Mouse (Mus musculus) layer of hippocampus, postnatal 36 days (tissue): ENCODE data around the gene Tmc3. TPM values are rescaled to one million over a fixed set of nuclear protein-coding genes. Genes with fewer than 3 reads are reported as not detected.

Source experiments
- DNase-seq, 2 experiments: peaks; one replicate each; pipeline ENCODE4 v3.0.0; 2022
- total RNA-seq, 2 experiments: library from RNA; stranded (reverse); gene quantifications; 2 replicates each; pipeline ENCODE4 v1.2.3; 2021

The Tmc3 gene
- under 1 TPM; 0.22 to 0.23 TPM for total RNA-seq

DNA sequence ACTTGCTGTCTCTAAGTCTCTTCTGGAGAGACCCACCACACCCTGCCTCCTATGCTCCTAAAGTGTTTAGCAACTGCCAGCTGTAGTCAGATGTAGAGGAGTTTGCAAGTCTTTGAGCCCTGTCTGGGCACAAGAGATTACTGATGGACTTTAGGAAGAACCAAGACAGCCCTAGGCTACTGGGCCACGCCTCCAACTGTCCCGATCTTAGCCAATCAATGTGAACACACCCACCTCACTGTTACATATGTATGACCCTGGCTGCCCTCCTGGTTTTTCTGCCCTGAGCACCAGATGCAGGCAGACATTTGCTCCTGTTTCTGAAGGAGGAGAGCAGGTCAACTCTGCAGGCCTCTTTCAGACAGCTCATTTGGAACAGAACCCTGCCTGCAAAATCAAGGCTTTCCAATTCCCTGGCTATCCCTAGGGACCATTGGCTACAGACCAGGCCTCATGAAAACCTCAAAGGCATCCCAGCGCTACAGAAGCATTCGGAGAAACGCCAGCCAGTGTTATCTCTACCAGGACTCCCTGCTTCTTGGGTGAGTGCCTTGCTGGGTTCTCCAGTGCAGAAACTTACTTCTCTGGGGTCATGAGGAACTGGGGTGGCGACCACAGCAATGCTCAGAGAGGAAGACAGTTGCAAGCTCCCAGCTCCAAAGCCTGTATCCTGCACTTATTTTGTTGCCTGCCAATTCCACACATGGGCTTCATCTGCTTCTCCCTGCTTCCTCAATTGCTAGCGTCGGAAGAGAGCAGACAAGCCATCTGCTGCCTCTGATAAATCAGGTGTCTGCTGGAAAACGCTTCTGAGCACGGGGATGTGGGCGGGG, at the start of gene Tmc3:
Gene Tmc3 (plus strand): TSS at position 289 of the 833 bp plus-strand sequence.
- peak; percentile 56 to 59 for DNase-seq

DNA sequence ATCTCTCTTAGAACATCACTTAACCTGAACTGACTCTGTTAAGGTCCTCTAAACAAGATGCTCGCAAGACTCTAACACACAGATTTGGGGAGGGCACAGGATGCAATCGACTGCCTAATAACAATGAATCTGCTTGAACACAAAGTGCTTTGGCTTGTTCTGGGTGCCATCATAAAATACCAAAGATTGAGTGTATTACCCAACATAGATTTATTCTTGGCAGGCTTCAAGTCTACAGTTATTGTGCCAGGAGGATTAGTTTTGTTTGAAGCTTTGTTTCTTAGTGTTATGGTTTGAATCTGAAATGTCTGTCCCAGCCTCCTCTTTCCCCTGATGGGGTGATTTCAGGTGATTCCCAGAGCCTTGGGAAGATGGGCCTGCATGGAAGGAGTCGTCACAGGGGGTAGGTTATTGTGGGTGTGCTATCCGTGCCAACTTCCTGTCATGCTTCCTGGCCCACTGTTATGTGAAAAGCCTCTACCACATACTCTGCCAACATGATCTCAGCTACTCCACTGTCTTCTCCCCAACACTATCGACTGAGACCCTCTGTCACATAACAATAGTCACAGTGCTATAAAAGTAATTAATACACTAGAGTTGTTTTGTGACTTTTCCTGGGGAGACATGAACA, 43.1 kb upstream of the Tmc3 start:
- no peak for DNase-seq

DNA sequence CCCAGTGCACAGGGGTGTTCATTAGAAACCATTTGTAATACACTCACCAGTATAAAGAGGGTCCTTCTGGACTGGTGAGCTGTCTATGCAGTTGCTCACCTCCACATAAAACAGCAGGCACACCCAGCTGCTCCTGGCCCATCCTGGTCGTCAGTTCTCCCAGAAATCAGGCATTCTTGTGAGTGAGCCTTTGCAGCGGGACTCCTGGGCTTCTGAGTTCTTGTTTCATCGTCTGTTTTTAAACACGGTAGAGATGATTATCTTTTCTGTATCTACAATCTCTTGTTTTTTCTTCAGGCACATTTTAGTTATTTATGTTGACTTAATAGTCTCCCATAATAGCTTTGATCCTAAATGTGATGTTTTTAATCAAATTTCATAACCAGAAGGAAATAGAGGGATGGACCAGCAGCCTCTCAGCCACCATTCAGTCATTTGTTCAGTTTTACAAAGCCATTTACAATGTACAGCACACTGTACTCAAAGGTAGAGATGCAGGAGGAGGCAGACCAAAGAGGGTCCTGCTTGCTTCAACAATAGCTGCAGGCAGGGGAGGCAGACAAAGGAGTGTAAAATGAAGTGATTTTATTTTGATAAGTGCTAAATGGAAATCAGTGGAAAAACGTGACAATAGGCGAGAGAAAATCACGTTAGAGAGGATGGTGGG, 35.9 kb upstream of the Tmc3 start:
- no peak for DNase-seq

DNA sequence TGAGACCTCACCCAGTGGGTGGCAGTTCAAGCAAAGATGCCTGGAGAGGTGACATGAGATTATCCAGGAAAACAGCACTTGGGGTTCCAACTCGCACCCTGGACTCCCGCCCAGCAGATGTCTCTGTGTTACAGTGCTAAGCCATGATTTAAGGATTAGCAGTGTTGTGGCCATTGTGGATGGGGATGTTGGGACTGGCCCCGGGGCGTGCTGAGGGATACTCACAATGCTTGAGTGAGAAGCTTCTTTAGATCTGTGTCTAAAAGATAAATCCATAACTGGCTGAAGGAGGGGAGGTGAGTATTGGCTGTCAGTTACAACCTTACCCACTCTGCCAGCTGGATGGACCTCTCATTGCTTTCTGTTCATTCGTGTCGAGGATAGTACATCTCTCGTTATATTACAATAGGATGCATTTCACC, 35.4 kb upstream of the Tmc3 start:
- no peak for DNase-seq

DNA sequence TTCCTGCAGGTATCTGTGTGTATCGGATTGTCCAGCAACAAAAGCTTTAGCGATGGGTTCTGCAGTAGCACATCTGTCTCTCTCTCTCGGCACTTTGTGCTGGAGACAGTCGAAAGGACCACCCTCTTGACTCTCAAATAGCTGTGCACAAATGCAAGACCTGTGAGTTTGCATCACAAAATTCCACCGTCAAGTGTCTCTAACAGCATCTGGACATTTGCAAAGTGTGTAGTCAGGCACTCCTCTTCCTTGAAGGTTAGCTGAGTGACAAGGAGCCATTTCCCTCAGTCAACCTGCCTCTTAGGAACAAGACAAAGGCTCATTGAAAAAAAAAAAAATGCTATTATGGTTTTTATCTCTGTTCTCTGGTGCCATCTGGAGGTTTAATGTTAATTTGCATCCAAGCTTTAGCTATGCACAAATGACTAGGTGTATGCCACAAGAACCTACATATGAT, 34.7 kb upstream of the Tmc3 start:
- DNase-seq, result no peak

DNA sequence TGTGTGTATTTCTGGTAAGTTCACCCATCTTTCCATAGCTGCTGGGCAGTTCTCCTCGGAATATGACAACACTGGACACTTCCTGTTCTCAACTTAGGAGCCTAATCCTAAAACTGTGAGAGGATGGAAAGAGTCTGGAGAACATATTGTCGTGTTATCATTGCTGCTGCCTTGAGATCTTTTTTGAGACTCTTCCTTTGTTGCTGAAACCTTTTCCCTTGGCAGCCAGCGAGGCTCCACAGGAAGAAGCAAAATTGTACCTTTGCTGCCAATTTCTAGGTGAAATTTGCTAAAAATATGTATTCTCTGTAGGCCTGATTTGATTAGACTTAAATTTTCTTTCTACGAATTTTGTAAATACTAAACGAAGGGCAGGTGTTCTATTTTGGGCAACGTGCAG, 30.2 kb upstream of the Tmc3 start:
- no peak for DNase-seq

DNA sequence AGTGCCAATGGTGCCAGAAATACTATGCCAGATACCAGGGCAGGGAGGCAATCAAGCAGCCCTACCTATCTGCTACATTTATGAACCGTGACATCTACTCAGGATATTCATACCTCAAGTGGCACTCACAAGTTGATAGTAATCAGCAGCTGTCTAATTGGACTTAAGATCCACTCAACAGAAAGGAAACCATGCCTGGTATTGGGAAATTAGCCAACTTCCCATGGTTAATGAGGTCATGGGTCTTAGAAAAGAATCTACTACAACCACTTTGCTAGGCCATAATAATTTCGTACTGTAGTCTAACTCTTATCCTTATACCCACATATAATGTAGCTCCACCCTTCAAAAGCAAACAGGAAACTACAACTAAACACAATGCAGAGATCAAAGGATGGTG, 28.2 kb upstream of the Tmc3 start:
- DNase-seq, result no peak

DNA sequence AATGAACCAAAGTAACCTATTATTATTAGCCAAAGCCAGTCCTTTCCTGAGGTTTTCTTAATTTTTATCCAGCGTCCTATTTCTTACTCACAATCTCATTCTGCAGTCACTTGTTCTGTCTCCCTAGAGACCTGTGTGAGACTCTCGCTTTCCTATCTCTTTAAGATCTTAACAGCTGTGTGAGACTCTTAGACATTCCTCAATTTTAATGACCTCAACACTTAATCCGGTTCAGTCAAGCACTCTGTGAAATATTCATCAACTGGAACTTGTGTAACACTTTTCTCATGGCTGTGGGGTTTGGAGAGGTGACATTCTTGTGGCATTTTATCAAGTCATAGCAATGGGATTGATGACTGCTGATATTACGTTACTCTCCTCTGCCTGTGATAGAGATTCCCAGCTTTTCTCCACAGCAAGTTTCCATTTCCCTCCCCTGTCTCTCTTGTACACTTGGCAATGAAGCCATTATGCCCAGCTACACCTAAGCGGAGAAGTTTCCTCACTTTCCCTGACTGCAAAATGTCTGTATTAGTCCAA, 25.9 kb upstream of the Tmc3 start:
- DNase-seq, result no peak

DNA sequence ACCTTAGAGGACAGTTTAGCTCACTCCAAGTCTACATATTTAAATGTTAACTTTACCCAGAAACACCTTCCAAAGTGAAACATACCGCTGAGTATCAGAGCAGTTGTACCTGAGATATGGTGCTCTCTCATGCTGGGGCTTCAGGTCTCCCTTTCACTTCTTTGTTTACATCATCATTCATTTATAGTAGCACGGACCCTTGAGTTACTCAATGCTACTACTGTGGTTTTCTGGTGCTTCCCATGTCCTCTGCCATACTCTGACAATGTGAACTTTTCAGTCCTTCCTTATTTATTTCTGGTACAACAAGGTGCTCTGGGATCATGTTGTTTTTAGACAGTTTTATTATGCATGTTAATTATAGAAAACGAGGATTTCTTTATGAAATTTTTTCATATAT, 25.2 kb upstream of the Tmc3 start:
- DNase-seq, result no peak

DNA sequence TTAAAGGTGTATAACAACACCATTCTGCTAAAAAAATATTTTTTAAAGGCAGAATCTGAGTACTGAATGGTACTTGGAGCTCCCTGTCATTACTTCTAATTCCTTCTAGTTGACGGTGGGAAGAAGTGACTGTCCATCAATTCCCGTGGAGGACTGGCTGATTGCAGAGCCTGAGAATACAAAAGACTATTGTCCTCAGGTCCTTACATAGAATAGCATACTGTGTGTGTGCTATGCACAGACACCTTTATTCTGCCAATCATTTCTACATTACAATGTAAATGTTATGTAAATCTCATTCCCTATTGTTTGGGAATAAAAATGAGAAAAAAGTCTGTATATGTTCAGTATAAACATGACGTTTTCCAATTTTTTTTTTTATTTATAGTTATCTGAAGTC, 22.9 kb upstream of the Tmc3 start:
- no peak for DNase-seq

DNA sequence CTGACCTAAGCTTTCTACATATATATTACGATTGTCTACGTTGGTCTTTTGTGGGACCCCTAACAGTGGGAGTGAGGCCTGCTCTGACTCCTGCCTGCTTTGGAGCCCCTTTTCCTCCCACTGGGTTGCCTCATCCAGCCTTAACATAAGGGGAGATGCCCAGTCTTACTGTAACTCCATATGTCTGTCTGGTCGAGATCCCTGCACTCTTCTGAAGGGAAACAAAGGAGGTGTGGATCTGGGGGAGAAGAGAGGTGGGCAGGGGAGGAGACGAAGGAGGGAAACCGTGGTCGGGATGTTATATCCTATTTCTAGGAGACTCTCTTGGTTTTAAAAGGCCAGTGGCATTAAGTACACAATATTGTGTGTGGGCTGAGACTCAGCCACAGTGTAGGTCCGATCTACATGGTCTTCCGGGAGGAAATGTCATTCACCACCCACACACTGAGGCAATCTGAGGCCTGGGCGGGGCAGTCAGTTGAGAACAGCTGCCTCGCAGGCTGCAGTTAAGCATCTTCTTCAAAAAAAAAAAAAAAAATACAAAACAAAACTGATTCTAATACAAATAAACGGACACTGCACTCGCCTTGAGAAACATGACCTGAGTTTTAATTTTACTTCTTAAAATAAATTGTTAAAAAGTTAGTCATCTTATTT, 20.0 kb upstream of the Tmc3 start:
- DNase-seq, result no peak

DNA sequence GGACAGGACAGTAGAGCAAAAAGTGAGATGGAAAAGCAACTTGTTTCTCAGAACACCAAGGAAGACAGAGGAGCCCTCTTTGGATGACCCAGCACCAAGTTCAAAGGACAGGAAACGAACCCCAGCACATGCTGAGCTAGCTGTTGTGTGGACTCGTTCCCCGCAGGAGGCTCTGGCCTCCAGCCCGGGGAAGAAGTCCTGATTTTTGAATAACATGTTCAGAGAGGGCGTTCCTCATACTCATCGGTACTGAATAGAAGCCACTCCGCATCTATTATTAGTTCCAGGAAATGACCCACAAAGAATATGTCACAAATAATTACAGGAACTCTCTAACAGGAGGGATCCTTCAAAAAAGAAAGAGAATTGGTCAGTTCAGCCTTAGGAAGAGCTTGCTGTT, 18.8 kb upstream of the Tmc3 start:
- no peak for DNase-seq

DNA sequence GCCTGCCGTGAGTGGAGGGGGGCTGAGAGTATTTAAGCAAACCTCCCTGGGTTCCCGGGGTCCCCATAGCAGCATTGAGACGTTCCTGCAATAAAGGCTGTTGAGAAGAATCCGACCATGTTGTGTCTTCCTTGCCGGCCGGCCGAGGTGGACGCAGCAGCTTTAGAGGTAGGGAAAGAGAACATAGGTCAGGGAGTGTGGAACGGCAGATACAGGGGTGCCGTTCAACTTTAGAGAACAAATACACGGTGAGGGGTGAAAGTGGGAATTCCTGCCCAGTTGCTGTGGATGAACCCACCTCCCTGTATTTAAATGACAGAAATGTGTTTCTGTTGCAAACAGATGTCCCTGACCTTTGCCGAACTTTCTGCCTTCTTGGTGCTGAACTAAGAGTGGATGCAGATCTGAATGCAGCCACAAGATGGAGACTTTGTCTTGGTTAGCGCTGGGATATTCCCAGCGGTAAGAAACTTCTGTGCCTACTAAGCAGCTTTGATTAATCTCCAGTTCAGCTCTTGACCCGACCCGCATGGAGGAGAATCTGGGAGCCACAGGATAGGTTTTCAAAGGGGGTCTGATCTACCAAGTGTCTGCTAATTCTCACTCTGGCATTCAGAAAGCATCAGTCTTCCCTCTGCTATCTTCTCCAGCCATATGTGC, 16.8 kb upstream of the Tmc3 start:
- peak in 1 of 2 experiments; percentile 47 for DNase-seq

DNA sequence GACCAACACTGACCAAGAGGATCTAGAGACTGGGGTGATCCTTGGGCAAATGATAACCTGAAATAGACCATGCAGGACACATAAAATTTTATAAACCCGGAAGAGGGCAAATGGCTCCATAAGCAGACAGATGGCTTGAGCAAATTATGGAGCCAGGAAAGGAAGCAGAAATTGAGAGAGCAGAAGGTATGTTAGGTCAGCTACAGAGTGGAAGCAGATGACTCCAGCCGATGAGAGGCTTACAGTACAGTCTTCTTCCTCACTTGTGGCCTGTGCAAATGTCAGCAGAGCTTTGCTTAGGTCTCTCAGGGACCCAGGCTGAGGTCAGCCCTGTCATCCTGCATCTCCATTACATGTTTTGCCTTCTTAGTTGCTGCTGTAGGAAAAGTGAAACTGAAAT, 15.9 kb upstream of the Tmc3 start:
- no peak for DNase-seq

DNA sequence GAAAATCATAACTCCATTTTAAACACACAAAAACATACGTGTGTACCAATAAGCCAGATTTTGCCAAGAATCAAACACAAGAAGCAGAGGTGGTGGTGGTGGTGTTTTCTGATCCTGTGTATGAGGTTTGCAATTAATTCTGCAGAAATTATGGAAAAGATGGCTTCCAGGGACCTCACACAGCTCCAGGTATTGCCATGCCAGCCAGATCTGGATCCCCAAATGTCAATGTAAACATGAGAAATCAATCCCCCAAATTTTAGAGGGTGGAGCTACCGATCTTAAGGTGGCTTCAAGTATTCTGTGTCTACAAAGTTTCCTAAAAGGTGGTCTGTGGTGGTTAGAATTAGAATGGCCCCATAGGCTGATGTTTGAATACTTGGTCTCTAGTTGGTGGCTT, 15.3 kb upstream of the Tmc3 start:
- DNase-seq, result no peak

DNA sequence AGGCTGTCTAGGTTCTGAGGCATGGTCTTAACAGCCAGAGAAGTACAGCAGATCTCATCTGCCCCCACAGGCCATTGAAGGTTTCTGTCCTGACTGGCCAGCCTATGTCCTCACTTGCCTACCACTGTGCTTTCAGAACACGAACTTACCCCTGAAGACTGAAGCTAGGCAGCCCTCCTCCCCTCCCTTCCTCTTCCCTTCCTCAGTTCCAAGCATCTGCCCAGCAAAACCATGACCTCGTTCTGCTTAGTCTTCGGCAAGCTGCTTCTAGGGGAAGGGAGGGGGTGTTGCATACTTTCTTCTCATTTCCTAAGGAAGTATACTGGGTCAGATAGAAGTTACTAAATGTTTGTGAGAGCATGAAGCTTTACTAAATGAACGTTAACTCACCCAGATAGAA, 13.7 kb upstream of the Tmc3 start:
- no peak for DNase-seq

DNA sequence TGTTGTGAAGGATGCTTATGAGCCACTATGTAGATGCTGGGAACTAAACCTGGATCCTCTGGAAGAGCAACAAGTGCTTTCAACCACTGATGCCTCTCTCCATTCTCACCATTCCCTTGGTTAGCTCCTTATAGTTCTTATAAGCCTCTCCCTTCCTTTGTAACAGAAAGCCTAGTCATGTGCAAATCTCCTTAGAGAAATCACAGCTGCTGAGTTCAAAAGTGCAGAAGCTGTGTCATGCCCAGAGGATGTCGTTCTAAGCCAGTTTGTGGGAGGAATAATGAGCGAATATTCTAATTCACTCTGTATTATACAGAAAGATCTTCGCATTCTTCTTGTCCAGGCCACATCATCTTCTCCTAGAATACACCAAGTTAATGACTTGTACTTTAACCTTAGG, 12.8 kb upstream of the Tmc3 start:
- no peak for DNase-seq

DNA sequence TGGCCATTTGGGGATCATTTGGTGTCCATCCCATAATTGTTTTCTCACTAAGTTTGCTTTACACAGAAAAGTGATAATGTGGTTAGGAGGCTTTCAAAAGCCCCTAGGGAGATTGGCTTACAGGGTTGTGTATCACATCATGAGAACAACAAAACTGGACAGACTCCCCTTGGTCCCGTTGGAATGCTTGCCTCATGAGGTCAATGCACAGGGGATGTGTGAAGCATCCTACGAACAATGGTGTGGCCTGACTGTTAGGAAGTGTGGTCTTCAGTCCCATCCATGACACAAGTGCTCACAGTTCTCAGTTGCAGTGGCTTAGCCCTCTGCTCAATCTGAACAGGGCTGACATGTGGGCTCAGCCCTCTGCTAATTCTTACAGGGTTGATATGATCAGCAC, 12.3 kb upstream of the Tmc3 start:
- DNase-seq, result no peak

DNA sequence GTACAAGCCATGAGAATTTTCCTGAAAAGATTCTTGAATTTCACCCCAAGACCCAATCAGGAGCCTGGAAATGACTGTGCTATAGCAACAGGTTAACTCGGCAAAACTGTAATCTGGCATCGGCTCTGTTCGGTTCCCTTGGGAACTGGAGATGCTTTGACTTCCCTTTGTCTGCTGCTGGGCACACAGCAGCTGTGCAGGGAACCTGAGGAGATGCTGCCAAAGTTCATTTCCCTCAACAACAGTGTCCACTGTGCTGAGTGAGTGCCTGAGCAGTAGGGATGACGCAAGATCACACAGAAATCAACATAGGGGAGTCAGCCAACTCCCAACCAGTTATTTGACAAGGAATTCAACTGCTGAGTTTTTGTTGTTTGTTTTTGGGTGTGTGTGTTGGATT, 3.8 kb upstream of the Tmc3 start:
- peak in 1 of 2 experiments; percentile 13 for DNase-seq

DNA sequence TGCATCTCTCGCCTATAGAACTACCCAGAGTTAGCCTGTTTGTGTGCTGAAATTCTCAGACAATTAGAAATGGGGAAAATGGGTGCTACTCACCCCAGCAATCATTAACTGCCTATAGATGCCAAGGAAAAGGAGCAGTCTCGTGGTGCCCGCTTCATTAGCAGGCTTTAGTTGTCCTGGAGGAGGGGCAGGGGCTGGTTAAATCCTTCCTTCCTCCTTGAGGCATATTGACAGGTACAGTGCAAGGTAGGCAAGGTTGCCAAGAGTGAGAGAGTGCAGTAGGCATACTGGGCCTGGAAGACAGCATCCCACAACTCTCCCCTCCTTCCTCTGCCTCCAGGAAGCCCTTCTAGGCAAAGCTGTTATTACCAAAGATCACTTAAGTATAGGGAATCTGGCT, 9.3 kb downstream of the Tmc3 start:
- no peak for DNase-seq

DNA sequence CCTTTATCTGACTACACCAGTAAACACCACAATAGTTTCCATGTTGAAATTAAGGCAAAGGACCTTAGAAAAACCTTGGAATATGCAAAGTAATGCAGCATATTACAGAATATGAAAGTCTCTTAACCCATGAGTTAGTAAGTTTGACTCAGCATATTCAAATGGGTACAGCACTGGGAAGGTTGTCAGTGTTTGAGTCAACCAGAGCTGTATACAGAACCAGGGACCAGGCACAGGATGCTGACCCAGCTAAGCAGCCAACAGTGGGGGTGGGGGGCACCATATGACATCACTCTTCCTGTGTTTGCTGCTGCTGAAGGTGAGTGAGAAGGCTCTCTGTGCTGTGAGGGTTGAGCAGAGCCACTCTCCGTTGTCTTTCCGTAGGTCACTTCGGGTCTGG, 12.3 kb downstream of the Tmc3 start:
- DNase-seq, result no peak
